Mouse (Mus musculus) retina, embryonic 14.5 days (tissue): ENCODE results near the gene Olfr944.

Source experiments
- DNase-seq: peaks from one replicate; pipeline ENCODE4 v3.0.0-alpha.2; 2015; ENCODE audit warnings: low spot score

The Olfr944 gene

DNA sequence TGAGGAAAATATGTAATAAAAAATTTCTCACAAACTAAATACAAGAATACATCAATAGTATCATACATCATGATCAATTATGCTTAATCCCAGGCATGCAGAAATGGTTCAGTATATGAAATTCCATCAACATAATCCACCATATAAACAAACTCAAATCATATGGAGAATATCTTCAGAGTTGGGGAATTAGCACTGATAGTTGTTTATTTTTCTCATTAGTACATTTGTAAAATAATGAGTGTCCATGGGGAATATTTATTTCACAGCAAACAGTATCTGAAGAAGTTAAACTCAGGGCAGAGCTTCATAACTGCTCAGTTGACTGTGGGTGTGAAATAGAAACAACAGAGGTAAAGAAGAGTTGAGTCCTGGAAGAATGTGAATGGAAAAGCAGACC, at the start of gene Olfr944:
Olfr944 (plus strand) TSS at position 301 of the 400 bp plus-strand sequence.
- no peak for DNase-seq

DNA sequence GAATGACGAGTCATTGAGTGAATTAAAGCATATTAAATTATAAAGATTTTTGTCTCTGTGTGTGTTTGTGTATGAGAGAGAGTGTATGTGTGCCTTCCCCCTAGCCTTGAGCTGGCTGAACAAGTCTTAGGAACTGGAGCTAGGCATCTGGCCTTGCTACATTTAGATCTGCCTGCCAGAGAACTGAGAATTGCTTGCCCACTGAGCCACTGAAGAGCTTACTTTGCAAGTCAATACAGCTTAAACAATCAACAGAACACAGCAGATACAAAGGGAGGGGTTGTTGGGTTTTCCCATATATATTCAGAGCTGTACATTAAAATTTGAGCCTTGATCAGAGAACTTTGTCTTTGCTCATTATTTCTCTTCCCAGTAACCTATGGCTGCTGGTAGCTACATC, 49.3 kb upstream of the Olfr944 start:
- no peak for DNase-seq

DNA sequence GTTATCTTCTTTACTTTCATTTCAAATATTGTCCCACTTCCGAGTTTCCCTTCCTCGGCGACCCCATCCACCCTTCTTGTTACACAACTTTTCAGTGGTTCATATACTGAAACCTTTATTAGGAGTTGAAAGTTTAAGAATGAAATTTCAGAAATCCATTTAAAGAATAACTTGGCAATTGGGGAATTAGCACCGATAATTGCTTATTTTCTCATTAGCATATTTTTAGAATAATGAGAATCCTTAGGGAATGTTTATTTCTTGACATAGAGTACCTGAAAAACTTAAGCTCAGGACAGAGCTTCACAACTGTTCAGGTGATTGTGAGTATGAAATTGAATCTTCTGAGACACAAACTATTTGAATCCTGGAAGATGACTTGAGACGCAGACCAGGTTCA, 35.7 kb upstream of the Olfr944 start, which contains the start of gene Olfr943:
Olfr943 (plus strand) TSS at position 301 of the 400 bp plus-strand sequence.
- no peak for DNase-seq

DNA sequence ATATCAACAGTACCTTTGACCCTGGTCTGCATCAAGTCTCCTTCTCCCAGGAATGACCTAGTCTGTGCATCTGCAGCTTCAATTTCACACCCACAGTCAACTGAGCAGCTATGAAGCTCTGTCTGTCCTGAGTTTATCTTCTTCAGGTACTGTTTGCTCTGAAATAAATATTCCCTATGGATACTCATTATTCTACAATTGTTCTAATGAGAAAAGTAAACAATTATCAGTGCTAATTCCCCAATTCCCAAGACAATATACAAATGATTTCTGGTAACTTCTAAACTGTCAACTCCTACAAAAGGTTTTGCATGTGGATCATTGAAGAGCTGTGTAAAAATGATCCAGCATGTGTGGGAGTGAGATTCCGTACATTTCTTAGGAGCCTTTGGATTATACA, 48.2 kb downstream of the Olfr944 start, which contains the start of gene Olfr1537:
Olfr1537 (minus strand) TSS at position 101 of the 400 bp plus-strand sequence.
- DNase-seq = no peak
